Mouse (Mus musculus): ENCODE data around the gene Gpld1. TPM values are rescaled to one million over a fixed set of nuclear protein-coding genes. Genes with fewer than 3 reads are reported as not detected.

Gene Gpld1
- polyA plus RNA-seq, 1 experiment: 2.1 TPM

DNA sequence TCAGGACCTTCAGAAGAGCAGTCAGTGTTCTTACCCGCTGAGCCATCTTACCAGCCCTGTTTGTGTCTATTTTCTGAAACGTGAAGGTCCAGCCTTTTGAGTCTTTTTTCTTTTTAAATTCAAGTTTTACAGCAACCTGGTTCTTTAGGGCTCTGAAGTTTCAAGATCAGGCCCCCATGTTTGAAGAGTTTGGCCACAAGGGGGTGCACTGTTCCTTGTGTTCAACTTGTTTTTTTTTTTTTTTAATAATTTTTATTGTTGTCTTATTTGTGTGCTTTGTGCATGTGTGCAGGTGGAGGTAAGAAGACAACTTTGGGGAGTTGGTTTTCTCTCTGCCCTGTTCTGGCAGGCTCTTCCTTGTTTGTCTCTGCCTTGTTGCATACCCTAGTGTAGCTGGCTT is 81.7 kb downstream of the Gpld1 start:
- H3K4me3 ChIP-seq (ENCODE audit: low read depth, low read length): no peak overlapping the region
- H3K27me3 ChIP-seq (ENCODE audit: control insufficient read depth, insufficient read depth, low read length, poor library complexity, severe bottlenecking): no peaks in the 10 kb centered on the region
- no peaks in the 10 kb centered on the region for H3K36me3 ChIP-seq (ENCODE audit: control insufficient read depth, insufficient read depth, low read length, poor library complexity, severe bottlenecking)
- H3K9me3 ChIP-seq (replicated peaks; ENCODE audit: control insufficient read depth, insufficient read depth, low read length, poor library complexity, severe bottlenecking): no peaks in the 10 kb centered on the region
- TF ChIP-seq CTCF (IDR thresholded peaks at IDR 0.05; ENCODE audit: low read depth, low read length) (no peak), POLR2A (IDR thresholded peaks at IDR 0.05; ENCODE audit: insufficient read depth, low read length) (no peak), EP300 (IDR thresholded peaks at IDR 0.05; ENCODE audit: insufficient read depth, low read depth, low read length) (no peak)
- H3K9ac ChIP-seq (ENCODE audit: low read depth, poor library complexity, severe bottlenecking): no peak overlapping the region
- no peak overlapping the region for H3K27ac ChIP-seq (ENCODE audit: insufficient read depth, low read length)
- no peaks in the 10 kb centered on the region for H3K4me1 ChIP-seq (ENCODE audit: control insufficient read depth, insufficient read depth, low read length)

DNA sequence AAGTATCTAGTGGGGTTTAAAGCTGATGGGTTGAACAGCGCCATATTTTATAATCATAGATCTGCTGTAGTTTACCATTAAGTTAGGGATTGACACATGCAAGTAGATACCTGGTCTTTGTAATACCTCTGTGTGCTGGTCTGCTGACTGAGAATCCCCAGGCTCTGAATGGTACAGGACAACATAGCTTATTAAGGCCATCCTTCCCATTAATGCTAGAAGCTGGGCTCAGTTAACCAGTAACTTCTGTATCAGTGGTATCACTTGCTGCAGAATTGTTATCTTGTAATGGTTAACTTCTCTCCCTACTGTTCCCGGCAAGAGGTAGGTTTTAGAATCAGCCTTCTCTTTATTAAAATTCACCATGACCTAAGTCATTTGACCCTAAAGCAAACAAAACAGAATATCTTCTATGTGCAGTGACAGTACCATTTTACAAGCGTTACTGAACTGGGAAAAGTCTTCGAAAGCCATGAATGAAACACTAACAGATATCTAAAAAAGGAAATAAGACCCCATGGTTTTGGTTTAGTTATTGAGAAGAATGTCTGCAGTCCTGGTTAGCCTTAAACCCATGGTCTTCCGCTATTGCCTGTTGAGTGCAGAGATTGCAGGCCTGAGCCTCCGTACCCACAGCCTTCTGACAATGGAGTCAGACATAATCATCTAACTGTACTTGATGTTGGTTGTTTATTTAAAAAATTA is 83.6 kb downstream of the Gpld1 start:
- TF ChIP-seq CTCF (IDR thresholded peaks at IDR 0.05; ENCODE audit: low read depth, low read length) (no peak), POLR2A (IDR thresholded peaks at IDR 0.05; ENCODE audit: insufficient read depth, low read length) (no peak)
- H3K27me3 ChIP-seq (ENCODE audit: control insufficient read depth, insufficient read depth, low read length, poor library complexity, severe bottlenecking): no peaks in the 10 kb centered on the region

DNA sequence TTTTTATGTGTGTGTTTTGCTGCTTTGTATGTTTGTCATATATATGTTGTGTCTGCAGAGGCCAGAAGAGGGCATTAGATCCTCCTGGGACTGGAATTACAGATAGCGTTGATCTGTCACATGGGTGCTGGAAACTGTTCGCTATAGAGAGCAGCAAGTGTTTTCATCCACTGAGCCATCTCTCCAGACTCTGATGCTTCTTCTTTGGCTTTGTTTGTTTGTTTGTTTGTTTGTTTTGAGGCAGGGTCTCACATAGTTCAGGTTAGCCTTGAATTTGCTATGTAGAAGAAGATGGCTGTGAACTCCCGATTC is 84.1 kb downstream of the Gpld1 start:
- no peak overlapping the region for H3K4me3 ChIP-seq (ENCODE audit: low read depth, low read length)
- H3K9ac ChIP-seq (ENCODE audit: low read depth, poor library complexity, severe bottlenecking): no peak overlapping the region
- H3K27ac ChIP-seq (ENCODE audit: insufficient read depth, low read length): no peak overlapping the region
- H3K27me3 ChIP-seq (ENCODE audit: control insufficient read depth, insufficient read depth, low read length, poor library complexity, severe bottlenecking): no peaks in the 10 kb centered on the region
- H3K9me3 ChIP-seq (replicated peaks; ENCODE audit: control insufficient read depth, insufficient read depth, low read length, poor library complexity, severe bottlenecking): no peaks in the 10 kb centered on the region
- H3K4me1 ChIP-seq (ENCODE audit: control insufficient read depth, insufficient read depth, low read length): no peaks in the 10 kb centered on the region
- H3K36me3 ChIP-seq (ENCODE audit: control insufficient read depth, insufficient read depth, low read length, poor library complexity, severe bottlenecking): no peaks in the 10 kb centered on the region
- TF ChIP-seq EP300 (IDR thresholded peaks at IDR 0.05; ENCODE audit: insufficient read depth, low read depth, low read length): no peak
- no peak for TF ChIP-seq CTCF (IDR thresholded peaks at IDR 0.05; ENCODE audit: low read depth, low read length)
- TF ChIP-seq POLR2A (IDR thresholded peaks at IDR 0.05; ENCODE audit: insufficient read depth, low read length): no peak

More for the DNA sequence above, 83.6 kb downstream of the Gpld1 start:
- Histone ChIP-seq H3K4me3 (ENCODE audit: low read depth, low read length) (no peak overlapping the region), H3K36me3 (ENCODE audit: control insufficient read depth, insufficient read depth, low read length, poor library complexity, severe bottlenecking) (no peaks in the 10 kb centered on the region), H3K9me3 (replicated peaks; ENCODE audit: control insufficient read depth, insufficient read depth, low read length, poor library complexity, severe bottlenecking) (no peaks in the 10 kb centered on the region), H3K4me1 (ENCODE audit: control insufficient read depth, insufficient read depth, low read length) (no peaks in the 10 kb centered on the region), H3K9ac (ENCODE audit: low read depth, poor library complexity, severe bottlenecking) (no peak overlapping the region), H3K27ac (ENCODE audit: insufficient read depth, low read length) (no peak overlapping the region)

GRCm38 (mm10) chr13:25039488-25039887 is 96.5 kb downstream of the Gpld1 start:
- H3K27me3 ChIP-seq (ENCODE audit: control insufficient read depth, insufficient read depth, low read length, poor library complexity, severe bottlenecking): no peaks in the 10 kb centered on the region
- no peak overlapping the region for H3K27ac ChIP-seq (ENCODE audit: insufficient read depth, low read length)
- H3K36me3 ChIP-seq (ENCODE audit: control insufficient read depth, insufficient read depth, low read length, poor library complexity, severe bottlenecking): no peaks in the 10 kb centered on the region
- TF ChIP-seq CTCF (IDR thresholded peaks at IDR 0.05; ENCODE audit: low read depth, low read length): no peak
- no peak for TF ChIP-seq POLR2A (IDR thresholded peaks at IDR 0.05; ENCODE audit: insufficient read depth, low read length)
- TF ChIP-seq EP300 (IDR thresholded peaks at IDR 0.05; ENCODE audit: insufficient read depth, low read depth, low read length): no peak
- no peaks in the 10 kb centered on the region for H3K9me3 ChIP-seq (replicated peaks; ENCODE audit: control insufficient read depth, insufficient read depth, low read length, poor library complexity, severe bottlenecking)
- H3K9ac ChIP-seq (ENCODE audit: low read depth, poor library complexity, severe bottlenecking): no peak overlapping the region
- H3K4me1 ChIP-seq (ENCODE audit: control insufficient read depth, insufficient read depth, low read length): no peaks in the 10 kb centered on the region
- H3K4me3 ChIP-seq (ENCODE audit: low read depth, low read length): no peak overlapping the region

Other genes starting within 250 kb of the Gpld1 start
- not detected in 2 replicates for gene Armh2, start 201.9 kb upstream of the Gpld1 start, polyA plus RNA-seq (2011; ENCODE audit: insufficient read depth, insufficient read length, low read depth, missing spikeins)
- 127 and 129 TPM in 2 replicates for gene Gmnn, start 181.2 kb upstream of the Gpld1 start, polyA plus RNA-seq (2011; ENCODE audit: insufficient read depth, insufficient read length, low read depth, missing spikeins)
- 78.9 and 92.7 TPM in 2 replicates for gene BC005537, start 141.5 kb upstream of the Gpld1 start, polyA plus RNA-seq (2011; ENCODE audit: insufficient read depth, insufficient read length, low read depth, missing spikeins)
- 90.7 and 93.1 TPM in 2 replicates for gene Acot13, start 111.6 kb upstream of the Gpld1 start, polyA plus RNA-seq (2011; ENCODE audit: insufficient read depth, insufficient read length, low read depth, missing spikeins)
- 88.3 and 95.8 TPM in 2 replicates for gene Tdp2, start 111.5 kb upstream of the Gpld1 start, polyA plus RNA-seq (2011; ENCODE audit: insufficient read depth, insufficient read length, low read depth, missing spikeins)
- gene D130043K22Rik, start 98.0 kb upstream of the Gpld1 start, polyA plus RNA-seq (2011; ENCODE audit: insufficient read depth, insufficient read length, low read depth, missing spikeins): not detected in 2 replicates
- gene Aldh5a1, start 5.5 kb upstream of the Gpld1 start, polyA plus RNA-seq (2011; ENCODE audit: insufficient read depth, insufficient read length, low read depth, missing spikeins): 14.2 and 14.6 TPM in 2 replicates
- 21.8 and 29.6 TPM in 2 replicates for gene Mrs2, start 77.2 kb downstream of the Gpld1 start, polyA plus RNA-seq (2011; ENCODE audit: insufficient read depth, insufficient read length, low read depth, missing spikeins)
- 2.5 and 3.5 TPM in 2 replicates for gene Dcdc2a, start 112.9 kb downstream of the Gpld1 start, polyA plus RNA-seq (2011; ENCODE audit: insufficient read depth, insufficient read length, low read depth, missing spikeins)